ENCODE assay signal across 9 mouse cellular contexts in the genomic region with DNA sequence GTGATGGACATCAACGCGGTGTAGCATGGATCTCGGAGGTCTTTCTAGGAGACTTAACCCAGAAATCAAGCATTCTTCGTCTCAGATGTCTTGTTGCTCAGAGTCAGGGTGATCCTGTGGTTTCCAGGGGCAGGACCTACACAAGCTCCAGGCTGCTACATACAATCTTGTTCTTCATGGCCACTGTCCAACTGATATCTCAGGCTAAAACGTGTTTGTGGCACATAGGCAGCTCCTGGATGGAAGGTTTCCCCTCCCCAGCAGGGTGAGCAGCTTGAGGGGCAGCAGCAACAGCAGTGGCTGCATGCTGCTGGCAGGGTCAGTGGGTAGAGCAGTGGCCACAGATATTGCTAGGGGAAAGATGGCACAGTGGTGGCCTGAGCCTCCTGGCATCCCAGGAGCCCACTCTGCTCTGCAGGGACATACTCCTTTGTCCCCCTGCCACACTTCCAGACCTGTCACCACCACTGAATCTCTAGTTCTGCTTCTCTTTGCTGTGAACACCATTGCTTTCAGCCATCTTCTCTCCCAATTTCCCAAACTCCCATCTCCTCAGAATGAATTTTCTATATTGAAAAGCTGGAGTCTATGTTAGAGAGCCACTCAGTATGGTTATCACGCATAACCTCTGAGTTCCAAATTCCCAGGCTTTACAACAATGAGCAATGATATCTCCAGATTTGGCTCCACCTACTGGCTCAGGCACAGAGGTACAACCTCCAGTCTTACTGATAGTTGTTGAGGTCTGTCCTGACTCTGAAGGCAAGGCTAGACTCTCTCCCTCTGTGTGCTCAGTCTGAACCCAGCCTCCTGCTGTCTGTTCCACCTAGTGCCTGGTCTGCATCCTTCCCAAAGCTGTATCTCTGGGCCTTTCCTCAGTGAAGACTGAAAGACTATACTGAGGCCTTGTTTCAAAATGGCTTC. TPM values are rescaled to one million over a fixed set of nuclear protein-coding genes. Genes with fewer than 3 reads are reported as not detected.
DNase-seq lines count a peak whose midpoint lies in the region; ATAC-seq and TF ChIP-seq lines count a peak whose summit lies in the region.
"Had no signal": no experiment of that assay in that cellular context is flagged by ENCODE, and none has a peak within 500 bp of the region (broad histone marks: within the 10 kb centered on the region; RNA-seq: fewer than 3 reads in every experiment).

No protein-coding gene starts in this region.

- peak; percentile 58; the same call in 1 of the 2 replicates for ATAC-seq in lung, embryonic 14.5 days (ENCODE audit: insufficient read depth)
- peak; percentile 80 for ATAC-seq in midbrain, embryonic 12.5 days (ENCODE audit: low FRiP score, low read depth)

- no peak overlapping the region for H3K4me2 ChIP-seq in lung, embryonic 14.5 days
- no peak overlapping the region for H3K4me2 ChIP-seq in midbrain, embryonic 12.5 days (replicated peaks)

- no peaks in the 10 kb centered on the region for H3K36me3 ChIP-seq in lung, embryonic 14.5 days (ENCODE audit: insufficient read depth)
- H3K36me3 ChIP-seq in midbrain, embryonic 12.5 days: no peaks in the 10 kb centered on the region

- H3K9me3 ChIP-seq in lung, embryonic 14.5 days (ENCODE audit: low read depth, low read length): no peaks in the 10 kb centered on the region
- H3K9me3 ChIP-seq in midbrain, embryonic 12.5 days: no peaks in the 10 kb centered on the region

- peak; percentile 72 for TF ChIP-seq CTCF in lung, embryonic 14.5 days (IDR thresholded peaks at IDR 0.05; ENCODE audit: low read depth)

- no peak overlapping the region for H3K9ac ChIP-seq in lung, embryonic 14.5 days
- H3K9ac ChIP-seq in midbrain, embryonic 12.5 days (replicated peaks): no peak overlapping the region

- H3K27ac ChIP-seq in lung, embryonic 14.5 days (ENCODE audit: low read depth): no peak overlapping the region
- H3K27ac ChIP-seq in midbrain, embryonic 12.5 days (replicated peaks): no peak overlapping the region

- intact Hi-C loops in left cerebral cortex, postnatal 14 days (cut with DNase I): no loop called here

- no peak overlapping the region for H3K4me3 ChIP-seq in lung, embryonic 14.5 days (ENCODE audit: low read depth, low read length)
- no peak overlapping the region for H3K4me3 ChIP-seq in midbrain, embryonic 12.5 days

- DNase-seq in lung, embryonic 14.5 days: peak; percentile 75
- DNase-seq in lung, postnatal 25 days (ENCODE audit: low spot score): no peak
- peak; percentile 53 for DNase-seq in adipocyte (ENCODE audit: low spot score)
- DNase-seq in frontal cortex, postnatal 36 days (ENCODE audit: low spot score in 2 of 2): peak; percentile 6 to 35
- peak; percentile 35 to 39 for DNase-seq in left cerebral cortex, postnatal 14 days (ENCODE audit: low spot score in 2 of 2)
- DNase-seq in yolk sac, embryonic 10.5 days (ENCODE audit: low spot score): peak; percentile 9
- DNase-seq in urinary bladder, postnatal 36 days (ENCODE audit: low spot score in 2 of 2): no peak

- no peaks in the 10 kb centered on the region for H3K27me3 ChIP-seq in lung, embryonic 14.5 days (ENCODE audit: insufficient read depth, low read length)
- H3K27me3 ChIP-seq in midbrain, embryonic 12.5 days: no peaks in the 10 kb centered on the region

- 57% methylated on average over 6 of the region's 6 CpGs for WGBS in lung, embryonic 14.5 days
- WGBS in midbrain, embryonic 12.5 days: 68% methylated on average over 6 of the region's 6 CpGs

- H3K4me1 ChIP-seq in lung, embryonic 14.5 days (ENCODE audit: insufficient read depth): no peaks in the 10 kb centered on the region
- no peaks in the 10 kb centered on the region for H3K4me1 ChIP-seq in midbrain, embryonic 12.5 days

RNA-seq across cellular contexts. Expression of a gene that starts 36.8 kb away (rescaled TPM):
- polyA plus RNA-seq in lung, embryonic 14.5 days (2014; fragmentation: Nextera tagmentation; extraction: Ambion mirVana): not detected in 2 replicates
- total RNA-seq in left cerebral cortex, postnatal 14 days (2021): not detected
- not detected in 2 replicates for polyA plus RNA-seq in midbrain, embryonic 12.5 days (2016; fragmentation: Nextera tagmentation; extraction: Ambion mirVana)
- total RNA-seq: left cerebral cortex, postnatal 10 days had no signal

RNA-seq across cellular contexts. Expression of a gene that starts 41.0 kb away (rescaled TPM):
- not detected in 2 replicates for polyA plus RNA-seq in lung, embryonic 14.5 days (2014; fragmentation: Nextera tagmentation; extraction: Ambion mirVana)
- total RNA-seq in left cerebral cortex, postnatal 14 days (2021): not detected
- not detected in 2 replicates for polyA plus RNA-seq in midbrain, embryonic 12.5 days (2016; fragmentation: Nextera tagmentation; extraction: Ambion mirVana)
- total RNA-seq: left cerebral cortex, postnatal 10 days had no signal

Comparison
In these comparisons a context has a peak if more than half of its experiments do, and no peak if none do; other contexts are left out.
1. DNase-seq: peak in lung, embryonic 14.5 days (single experiment), adipocyte (single experiment), frontal cortex, postnatal 36 days (2 of 2), left cerebral cortex, postnatal 14 days (2 of 2) and yolk sac, embryonic 10.5 days (single experiment); none in lung, postnatal 25 days (single experiment) and urinary bladder, postnatal 36 days (0 of 2).